Mouse (Mus musculus): ENCODE data around the gene Ass1. TPM values are rescaled to one million over a fixed set of nuclear protein-coding genes. Genes with fewer than 3 reads are reported as not detected.

Ass1 gene
- 10 to 100 TPM; 19.5 to 21.8 TPM for total RNA-seq (2021)

DNA sequence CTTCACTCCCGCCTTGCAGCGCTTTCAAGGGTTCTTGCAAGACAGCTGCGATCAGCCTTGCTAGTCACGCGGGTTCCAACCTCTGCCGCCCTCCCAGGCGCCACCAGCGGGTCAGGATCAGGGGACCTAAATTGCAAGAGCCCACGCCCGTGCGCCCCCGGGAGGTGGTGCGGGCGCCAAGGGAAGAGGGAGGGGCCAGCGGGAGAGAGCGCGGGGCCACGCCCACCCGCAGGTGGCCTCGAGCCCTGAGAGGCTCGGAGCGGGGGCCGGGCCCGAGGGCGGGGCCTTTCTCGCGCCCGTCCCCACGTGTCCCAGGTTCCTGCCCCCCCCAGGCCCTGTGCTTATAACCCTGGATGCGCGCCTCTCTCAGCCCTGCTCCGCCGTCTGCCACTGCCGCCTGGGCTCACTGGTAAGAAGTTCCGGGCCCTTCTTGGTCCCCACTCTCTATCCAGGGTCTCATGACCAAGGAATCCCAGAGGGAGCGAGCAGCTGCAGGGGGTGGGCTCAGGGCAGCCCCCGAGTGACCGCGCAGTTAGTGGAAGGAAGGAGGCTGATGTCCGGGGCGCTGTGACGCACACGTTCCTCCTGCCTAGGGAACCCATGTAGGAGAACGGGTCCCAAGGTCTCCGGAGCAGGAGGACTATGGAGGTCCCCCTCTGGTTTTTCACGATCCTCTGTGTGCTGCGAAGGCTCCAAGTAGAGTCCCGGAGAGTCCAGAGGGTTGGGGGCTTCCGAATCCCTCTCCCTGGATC is at the start of gene Ass1:
Ass1 (plus strand) TSS at position 277 of the 752 bp plus-strand sequence.
- DNase-seq = peak; percentile 35 to 41

DNA sequence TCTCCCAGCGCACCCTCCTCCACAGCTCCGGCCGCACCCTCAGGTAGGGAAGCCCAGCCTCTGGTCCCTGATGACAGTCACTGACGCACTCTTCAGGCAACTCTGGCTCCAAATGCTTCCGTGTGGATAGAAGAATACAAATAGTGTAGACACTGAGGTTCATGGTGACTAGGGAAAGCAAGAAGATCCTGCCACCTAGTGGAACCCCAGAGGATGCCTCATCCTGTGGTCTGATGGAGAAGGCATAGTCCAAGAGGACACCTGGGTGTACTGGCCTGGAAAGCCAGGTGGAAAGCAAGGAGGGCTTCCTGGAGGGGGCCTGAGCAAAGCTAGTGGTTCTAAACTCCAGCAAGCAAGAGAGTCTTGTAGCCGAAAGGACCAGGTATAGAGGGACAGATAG is 49.1 kb upstream of the Ass1 start:
- no peak for DNase-seq

DNA sequence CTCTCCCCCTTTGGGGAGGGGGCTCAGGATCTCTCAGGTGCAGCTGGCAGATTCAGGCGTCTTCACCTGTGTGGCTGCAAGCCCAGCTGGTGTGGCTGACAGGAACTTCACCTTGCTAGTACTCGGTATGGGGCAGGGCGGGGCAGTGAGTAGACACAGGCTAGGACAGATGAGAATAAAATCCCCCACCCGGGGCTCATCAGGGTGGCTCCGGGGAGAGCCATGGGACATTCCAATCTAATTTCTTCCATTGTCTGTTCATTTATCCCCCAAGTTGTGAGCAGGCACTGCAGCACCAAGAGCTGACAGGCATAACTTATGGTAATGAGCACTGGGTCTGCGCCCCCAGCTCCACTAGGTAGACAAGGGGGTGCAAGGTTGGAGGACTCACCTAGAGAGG is 47.4 kb upstream of the Ass1 start:
- DNase-seq = no peak

- DNase-seq = no peak
Observed at GRCm38 (mm10) chr2:31431477-31431876, 38.5 kb upstream of the Ass1 start.

DNA sequence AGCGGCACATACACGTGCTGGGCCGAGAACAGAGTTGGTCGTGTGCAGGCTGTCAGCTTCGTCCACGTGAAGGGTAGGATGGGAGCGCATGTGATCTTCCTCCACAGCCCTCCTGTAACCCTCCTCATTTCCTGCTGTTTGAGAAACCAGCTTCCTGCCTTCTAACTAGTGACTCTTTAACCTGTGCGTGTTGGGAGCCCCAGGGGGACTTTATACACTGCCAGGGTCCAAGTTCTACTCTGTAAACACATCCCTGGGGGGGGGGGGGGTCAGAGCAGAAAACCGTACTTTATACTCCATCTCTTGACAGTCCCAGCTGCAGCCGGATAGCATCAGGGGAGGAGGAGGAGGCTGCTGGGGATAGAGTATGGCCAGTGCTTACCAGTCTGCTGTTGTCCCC is 35.3 kb upstream of the Ass1 start:
- DNase-seq = no peak

DNA sequence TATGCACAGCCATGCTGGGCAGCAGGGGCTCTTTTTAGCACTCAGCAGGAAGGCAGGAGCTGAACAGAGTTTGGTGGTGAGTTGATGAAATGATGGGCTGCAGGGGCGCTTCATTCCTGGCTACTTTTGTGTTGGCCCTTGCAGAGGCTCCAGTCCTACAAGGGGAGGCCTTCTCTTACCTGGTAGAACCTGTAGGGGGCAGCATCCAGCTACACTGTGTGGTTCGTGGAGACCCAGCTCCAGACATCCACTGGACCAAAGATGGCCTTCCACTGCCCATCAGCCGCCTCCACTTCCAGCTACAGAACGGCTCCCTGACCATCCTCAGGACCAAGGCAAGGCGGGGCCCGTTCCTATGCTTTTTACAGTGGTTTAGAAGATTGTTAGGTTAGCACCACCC is 34.4 kb upstream of the Ass1 start:
- no peak for DNase-seq

DNA sequence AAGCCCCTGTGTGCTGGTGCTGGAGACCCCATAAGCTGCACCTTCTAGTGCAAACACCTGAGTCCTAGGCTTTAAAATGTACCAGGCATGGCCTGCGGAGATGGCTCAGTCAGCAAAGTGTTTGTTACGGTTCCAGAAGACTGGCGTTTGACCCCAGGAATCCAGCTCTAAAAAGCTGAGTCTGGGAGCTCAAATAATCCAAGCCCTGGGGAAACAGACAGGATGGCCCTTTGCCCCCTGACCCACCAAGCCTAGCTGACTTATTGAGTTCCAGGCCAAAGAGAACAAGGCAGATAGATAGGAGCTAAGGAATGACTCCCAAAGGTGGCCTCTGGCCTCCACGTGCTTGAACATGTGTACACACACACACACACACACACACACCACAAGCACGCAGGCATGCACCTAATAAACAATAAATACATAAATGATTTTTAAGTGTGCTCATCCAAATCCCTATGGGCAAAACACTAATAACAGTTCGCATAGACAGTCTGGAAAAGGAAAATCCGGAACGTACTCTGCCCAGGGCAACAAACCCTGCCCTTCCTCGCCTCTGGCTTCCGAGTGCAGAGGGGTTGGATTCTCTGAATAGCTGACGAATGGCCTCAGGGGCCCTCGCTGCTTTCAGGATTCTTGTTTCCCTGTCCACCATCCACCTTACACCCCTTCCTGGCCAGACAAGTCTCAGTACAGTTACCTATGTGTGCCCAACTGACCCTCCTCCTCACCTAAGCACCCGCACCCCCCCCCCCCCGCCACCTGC is 32.3 kb upstream of the Ass1 start:
- DNase-seq = no peak

GRCm38 (mm10) chr2:31439576-31439975 is 30.4 kb upstream of the Ass1 start:
- DNase-seq = no peak

DNA sequence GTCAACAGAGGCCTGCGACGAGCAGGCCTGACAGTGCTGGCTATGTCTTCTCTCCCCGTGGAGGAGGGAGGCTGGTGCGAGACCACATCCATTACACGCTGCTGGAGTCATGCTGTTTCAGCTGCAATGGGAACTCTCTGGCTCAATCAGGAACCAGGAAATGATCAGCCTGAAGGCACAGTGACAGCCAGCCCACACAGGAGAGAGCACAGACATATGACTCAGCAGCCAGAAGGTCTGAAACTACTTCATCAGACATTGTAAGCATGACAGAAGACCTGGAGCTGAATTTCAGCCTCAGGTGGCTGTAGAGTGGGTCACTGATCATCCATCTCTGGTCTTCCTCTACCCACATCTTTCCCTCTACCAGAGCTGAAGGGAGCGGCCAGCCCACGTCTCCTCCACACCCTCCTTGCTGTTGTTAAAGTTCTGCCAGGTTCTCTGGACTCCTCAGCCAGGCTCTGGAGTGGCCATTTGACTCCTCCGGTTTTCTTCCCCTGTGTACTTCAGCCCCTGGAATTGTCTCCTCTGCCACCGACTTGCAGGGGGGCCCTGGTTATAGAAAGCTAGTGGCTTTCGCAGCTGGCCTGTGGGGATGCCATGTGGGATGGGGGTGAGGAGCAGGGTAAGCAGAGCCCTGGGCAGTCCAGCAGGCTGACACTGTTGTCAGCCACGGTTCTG is 27.4 kb upstream of the Ass1 start:
- peak; percentile 52 to 59 for DNase-seq

GRCm38 (mm10) chr2:31446036-31446435 is 24.0 kb upstream of the Ass1 start:
- DNase-seq = no peak

- DNase-seq = no peak
Observed at GRCm38 (mm10) chr2:31446456-31446855, 23.6 kb upstream of the Ass1 start.

- no peak for DNase-seq
Observed at GRCm38 (mm10) chr2:31447536-31447935, 22.5 kb upstream of the Ass1 start.

GRCm38 (mm10) chr2:31448756-31449440 is 21.1 kb upstream of the Ass1 start:
- DNase-seq = no peak

- DNase-seq = peak; percentile 66 to 71
Observed at GRCm38 (mm10) chr2:31449441-31449815, 20.6 kb upstream of the Ass1 start.

- no peak for DNase-seq
Observed at GRCm38 (mm10) chr2:31449902-31450301, 20.1 kb upstream of the Ass1 start.

- DNase-seq = no peak
Observed at GRCm38 (mm10) chr2:31450661-31451060, 19.3 kb upstream of the Ass1 start.

GRCm38 (mm10) chr2:31451530-31451929 is 18.5 kb upstream of the Ass1 start:
- no peak for DNase-seq

DNA sequence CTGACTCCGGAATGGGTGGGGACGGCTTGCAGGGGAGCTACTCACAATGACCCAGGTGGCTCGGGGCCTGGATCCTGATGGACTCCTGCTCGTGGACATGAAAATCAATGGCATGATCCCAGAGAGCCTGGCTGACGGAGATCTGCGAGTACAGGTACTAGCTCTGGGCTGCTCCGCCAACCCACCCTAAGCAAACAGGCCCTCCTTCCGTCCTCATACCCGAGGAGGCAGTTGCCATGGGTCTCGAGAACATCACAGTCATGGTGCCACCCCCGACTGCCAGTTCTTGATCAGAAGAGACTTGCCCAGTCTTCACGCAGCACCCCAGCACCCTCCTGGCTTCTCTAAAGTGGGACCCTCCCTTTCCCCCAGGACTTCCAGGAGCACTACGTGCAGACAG is 17.0 kb upstream of the Ass1 start:
- no peak for DNase-seq

DNA sequence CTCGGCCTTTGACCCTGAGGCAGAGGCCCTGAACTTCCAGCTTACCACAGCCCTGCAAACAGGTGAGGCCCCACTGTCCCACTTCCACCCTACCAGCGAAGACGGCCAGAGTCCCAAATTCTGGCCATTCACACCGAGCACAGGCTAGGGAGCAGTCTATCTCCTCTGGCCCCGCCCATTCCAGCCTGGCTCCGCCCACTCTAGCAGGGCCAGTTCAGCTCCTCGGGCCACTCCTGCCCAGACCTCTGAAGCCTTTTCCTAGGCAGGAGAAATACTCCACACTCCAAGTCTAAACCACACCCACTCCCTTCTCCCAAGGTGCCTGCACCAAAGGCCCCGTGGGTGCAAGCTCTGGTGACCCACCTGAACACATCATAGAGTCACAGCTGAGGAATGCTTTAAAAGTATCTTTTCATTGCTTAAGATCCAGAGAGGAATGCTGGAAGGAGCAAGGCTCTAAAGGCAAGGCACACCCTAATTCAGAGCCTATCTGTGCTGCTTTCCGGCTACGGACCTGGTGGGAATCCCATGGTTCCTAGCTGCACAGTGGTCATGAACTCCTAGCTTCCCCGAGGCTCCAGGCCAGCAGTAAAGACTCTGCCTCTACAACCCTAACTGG is 16.3 kb upstream of the Ass1 start:
- no peak for DNase-seq

DNA sequence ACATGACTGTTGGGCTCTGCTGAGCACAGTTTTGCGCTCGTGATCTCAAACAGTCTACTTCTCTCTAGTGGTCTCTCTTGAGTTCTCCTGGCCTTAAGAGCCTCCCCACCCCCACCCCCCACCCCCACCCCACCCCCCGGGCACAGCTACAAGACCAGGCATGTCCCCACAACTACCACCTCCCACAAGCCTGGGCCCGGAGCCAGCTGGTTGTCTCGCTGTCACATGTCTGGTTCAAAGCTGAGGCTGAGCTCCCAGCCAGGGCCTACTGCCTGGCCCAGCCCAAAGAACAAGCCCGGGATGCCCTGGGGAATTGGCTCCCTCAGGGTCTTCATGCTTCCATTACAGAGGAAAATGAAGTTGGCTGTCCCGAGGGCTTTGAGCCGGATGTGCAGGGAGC is 15.7 kb upstream of the Ass1 start:
- peak in 1 of 2 experiments; percentile 37 for DNase-seq

DNA sequence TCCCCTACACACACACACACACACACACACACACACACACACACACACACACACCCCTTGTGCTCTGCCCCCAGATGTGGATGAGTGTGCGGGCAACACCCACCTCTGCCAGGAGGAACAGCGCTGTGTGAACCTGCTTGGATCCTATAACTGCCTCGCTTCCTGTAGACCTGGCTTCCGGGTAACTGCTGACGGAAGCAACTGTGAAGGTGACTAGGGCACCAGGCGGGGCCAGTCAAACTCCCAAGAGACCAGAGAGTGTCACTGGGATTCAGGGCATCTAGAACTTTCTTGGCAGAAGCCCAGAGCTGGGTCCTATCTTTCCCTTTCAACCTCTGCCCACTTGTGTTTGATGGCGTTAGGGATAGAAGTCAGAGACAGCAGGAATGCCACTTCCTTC is 14.6 kb upstream of the Ass1 start:
- no peak for DNase-seq

- no peak for DNase-seq
Observed at GRCm38 (mm10) chr2:31458460-31458859, 11.5 kb upstream of the Ass1 start.
